Mouse (Mus musculus): ENCODE measurements at regions not wholly inside any gene's neighbourhood (a gene's known extent, or its start where the extent isn't known, plus 50 kb on each side); places are given as distances from the start of the nearest gene placed in this dataset.

GRCm38 (mm10) chr11:110610831-110611230, 211.9 kb downstream of the Map2k6 start:
- no peak overlapping the region for H3K27ac ChIP-seq (ENCODE audit: control insufficient read depth, low read depth, low read length)
- no peaks in the 10 kb centered on the region for H3K27me3 ChIP-seq (ENCODE audit: control insufficient read depth in 1 of 2, insufficient read depth in 2 of 2, low read length in 2 of 2)
- H3K9me3 ChIP-seq (replicated peaks; ENCODE audit: insufficient read depth, low read length) = no peaks in the 10 kb centered on the region
- TF ChIP-seq ZMIZ1 (IDR thresholded peaks at IDR 0.05; ENCODE audit: low read depth, low read length) (no peak), SMC3 (IDR thresholded peaks at IDR 0.05; ENCODE audit: low read depth, low read length) (no peak)
- H3K4me3 ChIP-seq (ENCODE audit: control insufficient read depth in 1 of 2, insufficient read depth in 1 of 2, low read depth in 2 of 2, low read length in 2 of 2) = no peak overlapping the region
- H3K4me1 ChIP-seq (ENCODE audit: control insufficient read depth in 1 of 2, insufficient read depth in 2 of 2, low read length in 2 of 2) = no peaks in the 10 kb centered on the region
- no peaks in the 10 kb centered on the region for H3K36me3 ChIP-seq (ENCODE audit: control insufficient read depth in 1 of 2, insufficient read depth in 2 of 2, low read length in 2 of 2)
- no peak for DNase-seq (ENCODE audit: low read depth, low spot score)
- H3K9ac ChIP-seq (ENCODE audit: control insufficient read depth, low read depth, low read length, poor library complexity, severe bottlenecking) = no peak overlapping the region
- H3K79me2 ChIP-seq (ENCODE audit: control insufficient read depth, insufficient read depth, low read length, poor library complexity) = no peaks in the 10 kb centered on the region

- no peaks in the 10 kb centered on the region for H3K9me3 ChIP-seq (replicated peaks; ENCODE audit: insufficient read depth, low read length)
- no peaks in the 10 kb centered on the region for H3K79me2 ChIP-seq (ENCODE audit: control insufficient read depth, insufficient read depth, low read length, poor library complexity)
- H3K27me3 ChIP-seq (ENCODE audit: control insufficient read depth in 1 of 2, insufficient read depth in 2 of 2, low read length in 2 of 2) = no peaks in the 10 kb centered on the region
- H3K4me1 ChIP-seq (ENCODE audit: control insufficient read depth in 1 of 2, insufficient read depth in 2 of 2, low read length in 2 of 2) = no peaks in the 10 kb centered on the region
- DNase-seq (ENCODE audit: low read depth, low spot score) = no peak
- no peak overlapping the region for H3K4me3 ChIP-seq (ENCODE audit: control insufficient read depth in 1 of 2, insufficient read depth in 1 of 2, low read depth in 2 of 2, low read length in 2 of 2)
- no peaks in the 10 kb centered on the region for H3K36me3 ChIP-seq (ENCODE audit: control insufficient read depth in 1 of 2, insufficient read depth in 2 of 2, low read length in 2 of 2)
- H3K9ac ChIP-seq (ENCODE audit: control insufficient read depth, low read depth, low read length, poor library complexity, severe bottlenecking) = no peak overlapping the region
- TF ChIP-seq NELFE (IDR thresholded peaks at IDR 0.05; ENCODE audit: low read depth, low read length) (no peak), USF2 (IDR thresholded peaks at IDR 0.05; ENCODE audit: borderline replicate concordance in 1 of 2, insufficient read depth in 1 of 2, low read depth in 1 of 2, low read length in 2 of 2) (no peak), E2F4 (IDR thresholded peaks at IDR 0.05; ENCODE audit: borderline replicate concordance, low read depth, low read length) (no peak), SMC3 (IDR thresholded peaks at IDR 0.05; ENCODE audit: low read depth, low read length) (no peak), GATA1 (IDR thresholded peaks at IDR 0.05; ENCODE audit: low read depth, low read length) (no peak), ZKSCAN1 (IDR thresholded peaks at IDR 0.05; ENCODE audit: low read depth, low read length) (no peak), GABPA (IDR thresholded peaks at IDR 0.05; ENCODE audit: low read depth, low read length) (no peak), NRF1 (IDR thresholded peaks at IDR 0.05; ENCODE audit: insufficient read depth, low read depth, low read length, poor library complexity, severe bottlenecking) (no peak)
- H3K27ac ChIP-seq (ENCODE audit: control insufficient read depth, low read depth, low read length) = no peak overlapping the region
These were observed 233.1 kb downstream of the Map2k6 start for GRCm38 (mm10) chr11:110632001-110632400.

- TF ChIP-seq CHD1 (IDR thresholded peaks at IDR 0.05; ENCODE audit: low read depth, low read length) = no peak
- TF ChIP-seq MEF2A (IDR thresholded peaks at IDR 0.05; ENCODE audit: extremely low read depth, insufficient replicate concordance, low read depth, low read length, poor library complexity, severe bottlenecking) = no peak
- no peaks in the 10 kb centered on the region for H3K36me3 ChIP-seq (ENCODE audit: control insufficient read depth in 1 of 2, insufficient read depth in 2 of 2, low read length in 2 of 2)
- H3K4me1 ChIP-seq (ENCODE audit: control insufficient read depth in 1 of 2, insufficient read depth in 2 of 2, low read length in 2 of 2) = no peaks in the 10 kb centered on the region
- H3K9me3 ChIP-seq (replicated peaks; ENCODE audit: insufficient read depth, low read length) = no peaks in the 10 kb centered on the region
- H3K27me3 ChIP-seq (ENCODE audit: control insufficient read depth in 1 of 2, insufficient read depth in 2 of 2, low read length in 2 of 2) = no peaks in the 10 kb centered on the region
- no peak for DNase-seq (ENCODE audit: low read depth, low spot score)
- no peak overlapping the region for H3K27ac ChIP-seq (ENCODE audit: control insufficient read depth, low read depth, low read length)
- H3K9ac ChIP-seq (ENCODE audit: control insufficient read depth, low read depth, low read length, poor library complexity, severe bottlenecking) = no peak overlapping the region
- no peaks in the 10 kb centered on the region for H3K79me2 ChIP-seq (ENCODE audit: control insufficient read depth, insufficient read depth, low read length, poor library complexity)
- H3K4me3 ChIP-seq (ENCODE audit: control insufficient read depth in 1 of 2, insufficient read depth in 1 of 2, low read depth in 2 of 2, low read length in 2 of 2) = no peak overlapping the region
These were observed 234.4 kb downstream of the Map2k6 start for GRCm38 (mm10) chr11:110633351-110633750.
